Mouse (Mus musculus): Measurements from ENCODE around the gene Slc25a13. TPM values are rescaled to one million over a fixed set of nuclear protein-coding genes. Genes with fewer than 3 reads are reported as not detected.

Gene Slc25a13
- polyA plus RNA-seq, 1 experiment from 2014 or later = 5.4 TPM

DNA sequence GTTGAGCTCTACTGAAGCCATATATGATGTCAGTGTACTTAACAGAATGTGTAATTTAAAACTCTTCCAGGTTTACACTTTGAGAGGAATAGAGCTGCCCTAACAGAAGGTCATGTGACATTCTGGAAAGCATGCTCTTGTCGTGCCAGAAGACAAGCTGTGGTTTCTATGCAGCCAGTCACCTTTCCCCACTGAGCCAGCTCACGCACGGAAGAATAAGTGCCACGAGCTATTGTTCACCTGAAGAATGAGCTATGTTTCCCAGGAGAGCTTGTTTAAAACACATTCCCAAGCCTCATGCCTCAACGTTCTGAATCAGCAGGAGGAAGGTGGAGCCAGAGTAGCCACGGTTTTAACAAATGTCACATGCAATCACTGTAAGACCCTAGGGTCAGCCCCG, 73.4 kb downstream of the Slc25a13 start:
- WGBS = 30% methylated on average over 7 of the region's 7 CpGs
- H3K4me3 ChIP-seq (ENCODE audit: low read depth, low read length) = no peak overlapping the region
- H3K36me3 ChIP-seq (ENCODE audit: control insufficient read depth, insufficient read depth, low read length) = no peaks in the 10 kb centered on the region
- no peaks in the 10 kb centered on the region for H3K4me1 ChIP-seq (ENCODE audit: control insufficient read depth, insufficient read depth, low read length)
- H3K9ac ChIP-seq (replicated peaks; ENCODE audit: low read depth, low read length) = no peak overlapping the region
- no peaks in the 10 kb centered on the region for H3K9me3 ChIP-seq (ENCODE audit: control insufficient read depth, low read length)
- no peak for ATAC-seq (ENCODE audit: low read depth)
- H3K27me3 ChIP-seq (ENCODE audit: control insufficient read depth, insufficient read depth, low read length) = no peaks in the 10 kb centered on the region
- H3K27ac ChIP-seq (ENCODE audit: low read depth, low read length) = no peak overlapping the region
- no peak overlapping the region for H3K4me2 ChIP-seq (ENCODE audit: low read depth, low read length)

DNA sequence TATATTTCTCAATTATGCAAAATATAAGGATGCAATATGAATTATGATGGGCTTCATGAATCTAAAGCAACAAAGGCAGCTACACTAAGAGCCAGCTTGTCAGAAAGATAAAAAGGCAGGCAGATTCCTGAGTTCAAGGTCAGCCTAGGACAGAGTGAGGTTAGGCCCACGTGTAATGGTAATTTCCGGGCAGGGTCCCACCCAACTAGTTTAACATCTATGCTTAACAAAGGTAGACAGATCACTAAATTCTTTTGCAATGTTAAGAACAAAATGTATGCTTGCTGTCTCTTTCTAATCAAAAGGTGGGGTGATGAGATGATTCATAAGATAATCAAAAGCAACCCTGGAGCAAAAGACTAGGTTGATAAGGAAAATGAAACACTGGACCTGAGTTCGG, 76.6 kb downstream of the Slc25a13 start:
- H3K36me3 ChIP-seq (ENCODE audit: control insufficient read depth, insufficient read depth, low read length) = no peaks in the 10 kb centered on the region
- 93% methylated on average over 3 of the region's 3 CpGs for WGBS
- H3K9me3 ChIP-seq (ENCODE audit: control insufficient read depth, low read length) = no peaks in the 10 kb centered on the region
- no peak overlapping the region for H3K27ac ChIP-seq (ENCODE audit: low read depth, low read length)
- H3K4me1 ChIP-seq (ENCODE audit: control insufficient read depth, insufficient read depth, low read length) = no peaks in the 10 kb centered on the region
- ATAC-seq (ENCODE audit: low read depth) = no peak
- H3K4me2 ChIP-seq (ENCODE audit: low read depth, low read length) = no peak overlapping the region
- H3K9ac ChIP-seq (replicated peaks; ENCODE audit: low read depth, low read length) = no peak overlapping the region
- H3K4me3 ChIP-seq (ENCODE audit: low read depth, low read length) = no peak overlapping the region
- no peaks in the 10 kb centered on the region for H3K27me3 ChIP-seq (ENCODE audit: control insufficient read depth, insufficient read depth, low read length)

DNA sequence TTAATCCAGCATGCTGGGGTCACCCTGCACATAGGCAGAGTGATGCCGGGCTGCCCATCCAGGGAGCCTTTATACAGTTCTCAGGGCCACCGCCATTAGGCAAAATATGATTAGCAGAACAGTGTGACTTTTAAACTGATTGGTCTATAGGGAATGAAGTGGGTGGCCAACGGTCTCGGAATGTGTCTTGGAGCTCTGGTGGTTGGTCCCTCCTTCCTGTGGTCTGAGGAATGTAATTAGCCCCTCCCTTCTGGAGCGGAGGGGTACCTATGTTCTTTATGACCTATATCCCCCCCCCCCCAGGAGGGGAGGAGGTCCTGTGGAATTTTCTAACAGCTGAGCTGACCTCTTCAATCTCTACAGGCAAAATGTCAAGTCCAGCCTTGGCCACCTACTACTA, 77.9 kb downstream of the Slc25a13 start:
- Histone ChIP-seq H3K9me3 (ENCODE audit: control insufficient read depth, low read length) (no peaks in the 10 kb centered on the region), H3K27ac (ENCODE audit: low read depth, low read length) (no peak overlapping the region), H3K4me2 (ENCODE audit: low read depth, low read length) (no peak overlapping the region), H3K9ac (replicated peaks; ENCODE audit: low read depth, low read length) (no peak overlapping the region), H3K27me3 (ENCODE audit: control insufficient read depth, insufficient read depth, low read length) (no peaks in the 10 kb centered on the region), H3K4me3 (ENCODE audit: low read depth, low read length) (no peak overlapping the region), H3K4me1 (ENCODE audit: control insufficient read depth, insufficient read depth, low read length) (no peaks in the 10 kb centered on the region), H3K36me3 (ENCODE audit: control insufficient read depth, insufficient read depth, low read length) (no peaks in the 10 kb centered on the region)
- ATAC-seq (ENCODE audit: low read depth) = no peak
- WGBS = 99% methylated on average over 5 of the region's 5 CpGs

DNA sequence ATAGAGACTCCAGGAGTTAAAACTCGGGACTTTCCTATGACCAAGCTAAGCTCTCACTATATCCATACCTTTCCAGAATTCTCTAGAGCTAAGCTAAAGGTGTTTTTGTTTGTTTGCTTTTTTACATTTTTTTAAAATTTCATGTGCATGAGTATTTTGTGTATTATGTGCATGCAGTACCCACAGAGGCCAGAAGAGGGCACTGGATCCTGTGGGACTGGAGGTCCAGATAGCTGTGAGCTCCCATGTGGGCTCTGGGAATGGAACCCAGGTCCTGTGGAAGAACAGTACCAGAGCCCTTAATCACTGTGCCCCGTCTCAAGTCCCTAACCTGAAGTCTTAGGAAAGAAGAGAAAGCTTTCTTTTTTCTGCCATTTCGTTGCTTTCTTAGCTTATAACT, 80.2 kb downstream of the Slc25a13 start:
- no peaks in the 10 kb centered on the region for H3K4me1 ChIP-seq (ENCODE audit: control insufficient read depth, insufficient read depth, low read length)
- no peak for ATAC-seq (ENCODE audit: low read depth)
- no peaks in the 10 kb centered on the region for H3K27me3 ChIP-seq (ENCODE audit: control insufficient read depth, insufficient read depth, low read length)
- H3K4me2 ChIP-seq (ENCODE audit: low read depth, low read length) = no peak overlapping the region
- H3K9ac ChIP-seq (replicated peaks; ENCODE audit: low read depth, low read length) = no peak overlapping the region
- WGBS = 94% methylated on average over 3 of the region's 3 CpGs
- H3K4me3 ChIP-seq (ENCODE audit: low read depth, low read length) = no peak overlapping the region
- H3K36me3 ChIP-seq (ENCODE audit: control insufficient read depth, insufficient read depth, low read length) = no peaks in the 10 kb centered on the region
- no peaks in the 10 kb centered on the region for H3K9me3 ChIP-seq (ENCODE audit: control insufficient read depth, low read length)
- no peak overlapping the region for H3K27ac ChIP-seq (ENCODE audit: low read depth, low read length)

DNA sequence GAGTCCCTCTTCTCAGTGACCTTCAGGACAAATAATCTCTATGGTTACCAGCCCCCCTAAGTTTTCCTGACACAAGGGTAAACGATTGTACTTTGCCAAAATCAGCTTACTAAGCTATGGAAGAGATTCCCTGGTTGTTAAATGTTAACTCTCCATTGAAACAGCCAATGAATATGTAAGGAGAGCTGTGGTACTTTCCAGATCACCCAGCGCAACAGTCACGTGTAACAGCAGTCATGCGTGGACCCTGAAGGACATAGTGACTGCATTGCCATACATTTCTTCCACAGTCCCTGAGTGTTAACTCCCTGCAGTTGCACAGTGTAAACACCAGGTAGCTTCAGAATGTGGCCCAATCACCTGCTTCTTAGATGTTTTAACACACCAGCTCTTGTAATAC, 82.0 kb downstream of the Slc25a13 start:
- no peak for ATAC-seq (ENCODE audit: low read depth)
- Histone ChIP-seq H3K9ac (replicated peaks; ENCODE audit: low read depth, low read length) (no peak overlapping the region), H3K9me3 (ENCODE audit: control insufficient read depth, low read length) (no peaks in the 10 kb centered on the region), H3K4me3 (ENCODE audit: low read depth, low read length) (no peak overlapping the region), H3K4me1 (ENCODE audit: control insufficient read depth, insufficient read depth, low read length) (no peaks in the 10 kb centered on the region), H3K36me3 (ENCODE audit: control insufficient read depth, insufficient read depth, low read length) (no peaks in the 10 kb centered on the region), H3K27ac (ENCODE audit: low read depth, low read length) (no peak overlapping the region), H3K4me2 (ENCODE audit: low read depth, low read length) (no peak overlapping the region), H3K27me3 (ENCODE audit: control insufficient read depth, insufficient read depth, low read length) (no peaks in the 10 kb centered on the region)
- 95% methylated on average over 4 of the region's 4 CpGs for WGBS

DNA sequence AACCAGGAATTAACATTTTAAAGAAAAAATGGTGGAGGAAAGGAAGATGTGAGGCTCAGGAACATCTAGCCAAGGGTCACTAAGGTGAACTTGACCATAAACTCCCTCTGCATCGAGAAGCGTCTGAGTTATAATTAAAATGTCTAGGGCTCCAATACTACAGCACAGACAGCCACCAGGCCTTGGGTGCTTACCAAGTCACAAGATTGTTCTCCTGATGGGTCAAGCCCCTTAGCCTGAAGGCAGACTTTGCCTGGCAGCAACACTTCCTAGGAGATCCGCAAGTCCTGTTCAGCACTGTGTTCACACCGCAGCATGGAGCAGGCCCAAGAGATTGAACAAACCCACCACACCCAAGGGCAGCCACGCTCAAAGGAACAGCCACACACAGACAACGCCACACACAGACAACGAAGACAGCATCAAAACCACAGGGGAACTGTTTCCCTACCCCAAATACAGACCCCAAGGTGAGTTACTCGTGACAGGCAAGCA, 83.4 kb downstream of the Slc25a13 start:
- Histone ChIP-seq H3K27ac (ENCODE audit: low read depth, low read length) (no peak overlapping the region), H3K27me3 (ENCODE audit: control insufficient read depth, insufficient read depth, low read length) (no peaks in the 10 kb centered on the region), H3K4me2 (ENCODE audit: low read depth, low read length) (no peak overlapping the region), H3K9ac (replicated peaks; ENCODE audit: low read depth, low read length) (no peak overlapping the region), H3K9me3 (ENCODE audit: control insufficient read depth, low read length) (no peaks in the 10 kb centered on the region), H3K4me1 (ENCODE audit: control insufficient read depth, insufficient read depth, low read length) (no peaks in the 10 kb centered on the region), H3K4me3 (ENCODE audit: low read depth, low read length) (no peak overlapping the region), H3K36me3 (ENCODE audit: control insufficient read depth, insufficient read depth, low read length) (no peaks in the 10 kb centered on the region)
- no peak for ATAC-seq (ENCODE audit: low read depth)
- 89% methylated on average over 8 of the region's 8 CpGs for WGBS

GRCm38 (mm10) chr6:6132047-6132446, 84.9 kb downstream of the Slc25a13 start:
- H3K9me3 ChIP-seq (ENCODE audit: control insufficient read depth, low read length) = no peaks in the 10 kb centered on the region
- no peak overlapping the region for H3K27ac ChIP-seq (ENCODE audit: low read depth, low read length)
- no peak for ATAC-seq (ENCODE audit: low read depth)
- no peaks in the 10 kb centered on the region for H3K27me3 ChIP-seq (ENCODE audit: control insufficient read depth, insufficient read depth, low read length)
- H3K4me3 ChIP-seq (ENCODE audit: low read depth, low read length) = no peak overlapping the region
- H3K36me3 ChIP-seq (ENCODE audit: control insufficient read depth, insufficient read depth, low read length) = no peaks in the 10 kb centered on the region
- WGBS = 56% methylated on average over 5 of the region's 5 CpGs
- no peak overlapping the region for H3K9ac ChIP-seq (replicated peaks; ENCODE audit: low read depth, low read length)
- H3K4me2 ChIP-seq (ENCODE audit: low read depth, low read length) = no peak overlapping the region
- H3K4me1 ChIP-seq (ENCODE audit: control insufficient read depth, insufficient read depth, low read length) = no peaks in the 10 kb centered on the region

DNA sequence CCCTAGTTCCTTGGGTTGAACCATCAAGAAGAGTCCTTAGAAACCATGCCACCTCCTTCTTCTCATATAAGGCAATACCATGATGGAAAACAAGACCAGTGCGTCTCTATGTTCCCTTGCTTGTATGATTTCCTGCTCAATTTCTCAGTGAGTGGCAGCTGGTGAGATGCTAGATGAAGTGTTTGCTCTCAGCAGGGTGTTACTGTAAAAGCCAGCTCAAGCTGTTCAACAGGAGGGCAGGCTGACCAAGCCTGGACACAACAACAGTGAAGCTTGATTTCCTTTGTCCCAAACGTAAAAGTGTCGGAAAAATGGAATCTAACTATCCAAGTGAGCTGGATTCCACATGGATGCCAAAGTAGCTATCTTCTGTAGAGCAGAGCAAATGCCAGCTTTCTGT, 91.4 kb downstream of the Slc25a13 start:
- Histone ChIP-seq H3K9ac (replicated peaks; ENCODE audit: low read depth, low read length) (no peak overlapping the region), H3K36me3 (ENCODE audit: control insufficient read depth, insufficient read depth, low read length) (no peaks in the 10 kb centered on the region), H3K27ac (ENCODE audit: low read depth, low read length) (no peak overlapping the region), H3K27me3 (ENCODE audit: control insufficient read depth, insufficient read depth, low read length) (no peaks in the 10 kb centered on the region), H3K4me2 (ENCODE audit: low read depth, low read length) (no peak overlapping the region), H3K4me3 (ENCODE audit: low read depth, low read length) (no peak overlapping the region), H3K4me1 (ENCODE audit: control insufficient read depth, insufficient read depth, low read length) (no peaks in the 10 kb centered on the region), H3K9me3 (ENCODE audit: control insufficient read depth, low read length) (no peaks in the 10 kb centered on the region)
- ATAC-seq (ENCODE audit: low read depth) = no peak
- WGBS = 85% methylated on average over 3 of the region's 3 CpGs

DNA sequence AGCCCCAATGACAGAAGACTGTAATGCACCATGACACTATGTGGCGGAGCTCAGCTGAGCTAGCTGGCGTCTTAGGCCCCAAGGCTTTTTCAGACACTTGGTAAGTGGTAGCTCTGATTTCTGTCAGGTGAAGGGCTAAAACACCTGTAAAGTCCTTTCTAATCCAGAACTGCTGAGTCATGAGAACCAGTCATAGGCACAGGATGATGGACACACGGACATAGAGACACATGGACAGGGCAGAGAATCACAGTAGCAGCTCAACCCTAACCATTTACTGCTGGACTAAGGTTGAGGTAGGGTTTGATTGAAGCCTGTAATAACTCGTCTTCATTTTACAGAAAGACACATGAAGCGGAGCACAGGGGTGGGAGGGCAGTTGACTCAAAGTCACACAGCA, 95.1 kb downstream of the Slc25a13 start:
- Histone ChIP-seq H3K27ac (ENCODE audit: low read depth, low read length) (no peak overlapping the region), H3K36me3 (ENCODE audit: control insufficient read depth, insufficient read depth, low read length) (no peaks in the 10 kb centered on the region), H3K4me2 (ENCODE audit: low read depth, low read length) (no peak overlapping the region), H3K9me3 (ENCODE audit: control insufficient read depth, low read length) (no peaks in the 10 kb centered on the region), H3K9ac (replicated peaks; ENCODE audit: low read depth, low read length) (no peak overlapping the region), H3K27me3 (ENCODE audit: control insufficient read depth, insufficient read depth, low read length) (no peaks in the 10 kb centered on the region), H3K4me1 (ENCODE audit: control insufficient read depth, insufficient read depth, low read length) (no peaks in the 10 kb centered on the region), H3K4me3 (ENCODE audit: low read depth, low read length) (no peak overlapping the region)
- WGBS = 89% methylated on average over 5 of the region's 5 CpGs
- ATAC-seq (ENCODE audit: low read depth) = no peak

GRCm38 (mm10) chr6:6120841-6121240, 96.1 kb downstream of the Slc25a13 start:
- no peaks in the 10 kb centered on the region for H3K27me3 ChIP-seq (ENCODE audit: control insufficient read depth, insufficient read depth, low read length)
- no peak overlapping the region for H3K27ac ChIP-seq (ENCODE audit: low read depth, low read length)
- H3K9ac ChIP-seq (replicated peaks; ENCODE audit: low read depth, low read length) = no peak overlapping the region
- no peak overlapping the region for H3K4me3 ChIP-seq (ENCODE audit: low read depth, low read length)
- 90% methylated on average over 4 of the region's 4 CpGs for WGBS
- H3K4me2 ChIP-seq (ENCODE audit: low read depth, low read length) = no peak overlapping the region
- H3K4me1 ChIP-seq (ENCODE audit: control insufficient read depth, insufficient read depth, low read length) = no peaks in the 10 kb centered on the region
- H3K9me3 ChIP-seq (ENCODE audit: control insufficient read depth, low read length) = no peaks in the 10 kb centered on the region
- no peak for ATAC-seq (ENCODE audit: low read depth)
- no peaks in the 10 kb centered on the region for H3K36me3 ChIP-seq (ENCODE audit: control insufficient read depth, insufficient read depth, low read length)
